Mouse (Mus musculus) gastrocnemius, postnatal 10 days (tissue): ENCODE data around the gene Cxcl15. TPM values are rescaled to one million over a fixed set of nuclear protein-coding genes. Genes with fewer than 3 reads are reported as not detected.
"Not testable (repeated sequence)": the region's sequence is repeated elsewhere in the genome, so short reads cannot be mapped to it uniquely, and the experiment has no call there.

Source experiments
- DNase-seq: peaks from one replicate; pipeline ENCODE4 v3.0.0; 2021; ENCODE audit warnings: mixed read lengths
- microRNA-seq, 2 experiments: library from miRNA; unstranded; fragments of <30 nt; microRNA quantifications; one replicate each; pipeline ENCODE4 v1.2.0; 2021
- total RNA-seq, 2 experiments: library from RNA; stranded (reverse); gene quantifications; 2 replicates each; pipeline ENCODE4 v1.2.3; 2021

The Cxcl15 gene
- total RNA-seq, 2 experiments from 2014 or later: not detected

GRCm38 (mm10) chr5:90790074-90790502, 4.2 kb upstream of the Cxcl15 start:
- no peak for DNase-seq

GRCm38 (mm10) chr5:90795392-90795791, 1.1 kb downstream of the Cxcl15 start:
- not testable (repeated sequence) for DNase-seq

GRCm38 (mm10) chr5:90804574-90804973, 10.2 kb downstream of the Cxcl15 start:
- DNase-seq: no peak

- no peak for DNase-seq
These were observed 11.7 kb downstream of the Cxcl15 start for GRCm38 (mm10) chr5:90806050-90806449.

GRCm38 (mm10) chr5:90807176-90807950, 13.0 kb downstream of the Cxcl15 start:
- no peak for DNase-seq

- no peak for DNase-seq
These were observed 25.4 kb downstream of the Cxcl15 start for GRCm38 (mm10) chr5:90819756-90820155.

- no peak for DNase-seq
These were observed 37.9 kb downstream of the Cxcl15 start for GRCm38 (mm10) chr5:90832145-90832767.

GRCm38 (mm10) chr5:90832768-90833388, 38.5 kb downstream of the Cxcl15 start:
- DNase-seq: no peak

GRCm38 (mm10) chr5:90834436-90834835, 40.1 kb downstream of the Cxcl15 start:
- DNase-seq: no peak

- peak; percentile 32 for DNase-seq
These were observed 44.2 kb downstream of the Cxcl15 start for GRCm38 (mm10) chr5:90838582-90838981.

GRCm38 (mm10) chr5:90840902-90841869, 46.9 kb downstream of the Cxcl15 start:
- no peak for DNase-seq

- no peak for DNase-seq
These were observed 49.6 kb downstream of the Cxcl15 start for GRCm38 (mm10) chr5:90843891-90844290.

GRCm38 (mm10) chr5:90850096-90850495, 55.8 kb downstream of the Cxcl15 start:
- not testable (repeated sequence) for DNase-seq

GRCm38 (mm10) chr5:90851391-90851790, 57.1 kb downstream of the Cxcl15 start:
- not testable (repeated sequence) for DNase-seq

Small RNA genes lying within 50 kb of the gene (microRNA-seq; reads per million reads assigned to microRNA genes)
- gene Gm24322: 0 reads per million in 2 experiments

Other genes starting within 250 kb of the Cxcl15 start
- gene 5830473C10Rik, start 233.4 kb upstream of the Cxcl15 start, total RNA-seq: not detected
- not detected for gene Rassf6, start 153.9 kb upstream of the Cxcl15 start, total RNA-seq
- gene Cxcl5, start 35.2 kb upstream of the Cxcl15 start, total RNA-seq: not detected
- 1 to 10 TPM in 1 of 2 experiments, under 1 TPM in 1; 0.31 to 3.3 TPM for gene Ppbp, start 26.0 kb upstream of the Cxcl15 start, total RNA-seq
- gene Pf4, start 22.1 kb upstream of the Cxcl15 start, total RNA-seq: 10 to 100 TPM; 29.9 to 39.5 TPM
- not detected for gene Cxcl3, start 8.4 kb upstream of the Cxcl15 start, total RNA-seq
- under 1 TPM in 1 of 2 experiments, not detected in 1; 0.35 TPM for gene Cxcl1, start 96.7 kb downstream of the Cxcl15 start, total RNA-seq
- under 1 TPM in 1 of 2 experiments, not detected in 1; 0.25 TPM for gene Cxcl2, start 109.3 kb downstream of the Cxcl15 start, total RNA-seq
- gene Mthfd2l, start 136.6 kb downstream of the Cxcl15 start, total RNA-seq: 10 to 100 TPM; 13.5 to 17.0 TPM
- gene Epgn, start 232.9 kb downstream of the Cxcl15 start, total RNA-seq: under 1 TPM; 0.26 to 0.79 TPM